Mouse (Mus musculus) fat pad, adult 2 months (tissue): ENCODE measurements around the gene Nckap5.

Source experiments
- DNase-seq: peaks from one replicate; pipeline ENCODE4 v3.0.0-alpha.2; 2011; ENCODE audit warnings: low read depth, low spot score; ENCODE audit errors: extremely low read depth

Nckap5 gene

DNA sequence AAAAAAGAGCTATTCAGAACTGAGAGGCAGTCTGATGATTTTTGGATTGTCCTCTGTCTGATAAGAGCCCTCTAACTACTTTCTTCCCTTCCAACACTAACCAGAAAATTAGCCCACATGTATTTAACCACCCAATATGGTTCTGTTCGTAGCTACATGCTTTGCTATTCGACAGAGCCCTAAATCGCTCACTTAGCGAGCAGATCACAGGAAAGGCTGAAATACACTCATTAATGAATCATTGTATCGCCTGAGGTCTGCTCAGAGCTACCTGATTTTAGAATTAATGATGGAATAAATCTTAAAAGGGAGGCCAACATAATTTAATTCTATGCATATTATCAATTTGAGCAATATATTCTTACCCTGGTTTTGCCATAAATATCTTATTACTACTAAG, 187.8 kb downstream of the Nckap5 start:
- DNase-seq, result no peak

GRCm38 (mm10) chr1:126639463-126639862, 191.1 kb downstream of the Nckap5 start:
- DNase-seq, result no peak

DNA sequence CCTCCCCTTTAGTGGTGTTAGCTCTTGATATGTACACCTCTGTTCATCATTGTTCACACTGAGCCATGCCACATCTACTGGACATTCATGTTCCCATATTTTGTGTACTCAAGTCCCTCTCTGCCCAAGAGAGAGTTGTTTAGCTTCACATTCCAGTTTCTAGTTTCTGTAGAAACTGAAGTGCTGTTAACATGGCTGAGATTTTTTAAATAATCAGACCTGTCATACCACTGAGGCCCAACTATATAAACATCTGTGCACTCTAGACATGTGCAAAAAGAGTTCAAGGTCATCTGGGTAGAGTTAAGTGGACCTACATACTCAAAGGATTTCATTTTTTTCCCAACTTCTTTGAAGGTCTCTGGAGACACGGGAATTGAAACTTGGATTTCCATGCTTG, 193.1 kb downstream of the Nckap5 start:
- no peak for DNase-seq

DNA sequence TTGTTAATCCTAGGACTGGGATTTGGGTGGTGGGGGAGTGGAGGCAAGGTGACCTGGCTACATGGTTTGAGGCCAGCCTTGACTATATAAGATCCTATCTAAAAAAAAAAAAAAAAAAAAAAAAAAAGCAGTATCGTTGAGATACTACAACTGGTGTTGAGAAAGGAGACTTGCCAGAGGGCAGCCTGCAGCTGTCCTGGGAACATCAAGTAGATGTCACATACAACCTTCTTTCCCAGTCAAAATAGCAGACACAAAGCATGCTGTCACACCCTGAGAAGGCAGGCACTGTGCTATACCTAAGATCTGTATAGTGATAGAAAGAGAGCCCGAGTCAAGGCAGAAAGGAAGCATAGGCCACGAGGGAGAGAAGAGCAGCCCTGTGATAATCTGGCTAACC, 204.4 kb downstream of the Nckap5 start:
- DNase-seq, result no peak

DNA sequence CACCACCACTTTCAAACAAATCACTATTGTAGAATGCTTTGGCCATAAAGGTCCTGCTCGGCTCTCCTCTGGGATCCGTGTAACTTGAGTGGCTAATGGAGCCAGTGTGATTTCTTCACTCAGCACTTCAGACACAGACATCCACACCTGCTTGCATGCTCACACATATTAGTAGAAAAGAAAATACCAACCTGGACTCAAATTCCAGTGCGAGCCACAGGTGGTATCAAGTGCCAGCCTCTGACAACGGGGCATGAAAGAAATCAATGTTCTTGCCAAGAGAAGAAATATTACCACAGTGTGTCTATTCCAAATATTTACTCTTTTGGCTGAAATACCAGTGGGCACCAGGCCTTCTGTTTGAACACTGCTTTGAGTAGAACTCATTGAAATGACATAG, 208.6 kb downstream of the Nckap5 start:
- no peak for DNase-seq

GRCm38 (mm10) chr1:126617464-126618041, 213.0 kb downstream of the Nckap5 start:
- no peak for DNase-seq

- no peak for DNase-seq
Measured at GRCm38 (mm10) chr1:126616964-126617363, 213.6 kb downstream of the Nckap5 start.

DNA sequence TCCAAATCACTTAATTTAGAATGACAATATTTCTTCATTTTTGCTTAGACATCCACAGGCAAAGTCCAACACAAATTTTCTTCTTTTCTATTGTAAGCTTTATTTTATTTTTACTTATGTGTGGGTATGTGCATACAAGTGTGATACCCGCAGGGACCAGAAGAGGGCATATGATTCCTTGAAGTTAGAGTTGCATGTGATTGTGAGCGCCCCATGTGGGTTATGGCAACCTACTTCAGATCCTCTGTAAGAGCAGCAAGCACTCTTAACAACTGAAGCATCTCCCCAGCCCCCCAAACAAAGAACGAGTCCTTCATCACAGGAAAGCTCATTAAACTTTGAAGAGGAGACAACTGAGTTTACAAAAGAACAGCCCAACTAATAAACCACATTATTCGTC, 217.7 kb downstream of the Nckap5 start:
- no peak for DNase-seq

GRCm38 (mm10) chr1:126608586-126608985, 222.0 kb downstream of the Nckap5 start:
- no peak for DNase-seq

- no peak for DNase-seq
Measured at GRCm38 (mm10) chr1:126606189-126607080, 224.2 kb downstream of the Nckap5 start.

GRCm38 (mm10) chr1:126604551-126604950, 226.0 kb downstream of the Nckap5 start:
- DNase-seq, result no peak

DNA sequence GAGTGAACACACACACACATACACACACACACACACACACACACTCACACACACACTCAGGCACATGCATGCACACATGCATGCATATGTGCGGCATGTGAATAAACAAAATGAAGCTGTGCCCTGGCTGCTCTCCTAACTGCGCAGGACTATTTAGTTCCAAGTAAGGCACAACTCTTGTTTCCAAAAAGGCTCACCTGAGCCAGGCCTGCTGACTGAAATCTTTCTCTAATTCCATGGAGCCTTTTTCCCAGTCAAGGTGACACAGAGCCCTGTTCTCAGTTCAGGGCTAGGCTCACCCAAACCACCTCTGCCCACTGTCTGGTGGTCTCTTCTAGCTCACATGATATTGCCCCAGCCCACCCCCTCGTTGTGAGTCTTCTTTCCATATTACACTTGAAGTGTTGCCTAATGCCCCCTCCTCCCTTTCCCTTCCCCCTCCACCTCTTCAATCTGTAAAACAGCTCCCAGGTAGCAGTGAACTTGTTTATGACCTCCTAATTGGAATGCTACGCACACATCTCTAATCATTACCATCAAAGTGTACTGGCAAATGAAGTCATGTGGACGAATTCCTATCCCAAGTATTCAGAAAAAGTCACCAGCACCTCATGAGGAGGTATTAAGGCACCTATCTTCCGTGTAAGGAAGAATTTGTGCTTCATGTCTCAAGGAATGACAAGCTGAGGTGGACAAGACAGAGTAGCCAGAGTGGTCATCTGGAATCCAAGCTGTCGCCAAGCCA, 226.7 kb downstream of the Nckap5 start:
- DNase-seq, result no peak

GRCm38 (mm10) chr1:126600596-126600995, 230.0 kb downstream of the Nckap5 start:
- DNase-seq, result no peak

- DNase-seq, result no peak
Measured at GRCm38 (mm10) chr1:126597376-126597775, 233.2 kb downstream of the Nckap5 start.

DNA sequence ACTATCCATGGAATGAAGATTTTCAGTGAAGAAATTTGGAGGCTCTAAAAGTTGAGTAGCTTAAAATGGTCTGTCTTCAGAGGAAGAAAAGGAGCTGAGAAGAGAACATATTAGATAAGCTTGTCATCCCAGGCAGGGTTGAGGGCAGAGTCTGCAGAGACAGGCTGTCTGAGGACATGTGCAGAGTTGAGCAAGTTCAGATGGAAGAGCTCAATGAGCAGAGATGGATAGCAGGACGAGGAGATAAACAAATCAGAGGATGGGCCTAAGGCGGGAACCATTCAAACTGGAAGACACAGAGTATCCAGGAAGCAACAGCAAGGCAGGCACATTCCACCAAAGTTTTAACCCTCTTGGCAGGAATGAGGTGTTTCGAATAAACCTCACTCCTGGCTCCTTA, 235.8 kb downstream of the Nckap5 start:
- no peak for DNase-seq

GRCm38 (mm10) chr1:126593044-126593805, 237.4 kb downstream of the Nckap5 start:
- no peak for DNase-seq

GRCm38 (mm10) chr1:126590911-126591310, 239.7 kb downstream of the Nckap5 start:
- DNase-seq, result no peak

- DNase-seq, result no peak
Measured at GRCm38 (mm10) chr1:126578163-126578562, 252.4 kb downstream of the Nckap5 start.

GRCm38 (mm10) chr1:126574295-126574694, 256.3 kb downstream of the Nckap5 start:
- DNase-seq, result no peak

- no peak for DNase-seq
Measured at GRCm38 (mm10) chr1:126573714-126574113, 256.9 kb downstream of the Nckap5 start.

- DNase-seq, result no peak
Measured at GRCm38 (mm10) chr1:126573097-126573496, 257.5 kb downstream of the Nckap5 start.
